Mouse (Mus musculus) heart, adult 2 months (tissue): ENCODE results near the gene Lrrc7. TPM values are rescaled to one million over a fixed set of nuclear protein-coding genes. Genes with fewer than 3 reads are reported as not detected.

Experiments
- DNase-seq, 2 experiments: peaks; one replicate each; pipeline ENCODE4 v3.0.0; 2021
- H3K27ac ChIP-seq: fragments of 200-600 bp; 2 replicates; pipeline ENCODE4 v1.8.1; 2022
- H3K27me3 ChIP-seq: fragments of 200-500 bp; 2 replicates; pipeline ENCODE4 v1.6.1; 2012; ENCODE audit warnings: mild to moderate bottlenecking, low read length, inconsistent platforms, mixed read lengths; ENCODE audit not compliant: control insufficient read depth, insufficient read depth
- H3K36me3 ChIP-seq: fragments of 200-500 bp; 2 replicates; pipeline ENCODE4 v1.6.1; 2012; ENCODE audit warnings: low read length, inconsistent platforms; ENCODE audit not compliant: control insufficient read depth, insufficient read depth
- H3K4me1 ChIP-seq: fragments of 200-500 bp; 2 replicates; pipeline ENCODE4 v1.6.1; 2011; ENCODE audit warnings: low read length; ENCODE audit not compliant: control insufficient read depth, insufficient read depth
- H3K4me3 ChIP-seq: fragments of 200-600 bp; 2 replicates; pipeline ENCODE4 v1.8.1; 2022
- H3K79me2 ChIP-seq: fragments of 200-500 bp; replicated peaks from 2 replicates; pipeline ENCODE4 v1.6.1; 2012; ENCODE audit warnings: mild to moderate bottlenecking, inconsistent platforms, low read length, moderate library complexity, mixed read lengths; ENCODE audit not compliant: control insufficient read depth, insufficient read depth
- H3K9ac ChIP-seq: fragments of 200-500 bp; 2 replicates; pipeline ENCODE4 v1.6.1; 2012; ENCODE audit warnings: low read depth, mild to moderate bottlenecking, control low read depth, inconsistent platforms, low read length, mixed read lengths
- CTCF ChIP-seq: fragments of 200-600 bp; IDR thresholded peaks from 2 replicates; pipeline ENCODE4 v1.8.1; 2022; ENCODE audit warnings: antibody characterized with exemption, mild to moderate bottlenecking, moderate library complexity
- EP300 ChIP-seq: fragments of 200-500 bp; IDR thresholded peaks from 2 replicates; pipeline ENCODE4 v1.6.1; 2011; ENCODE audit warnings: low read depth, low read length, control low read depth; ENCODE audit not compliant: insufficient read depth
- POLR2A ChIP-seq: fragments of 200-500 bp; IDR thresholded peaks from 2 replicates; pipeline ENCODE4 v1.6.1; 2011; ENCODE audit warnings: mild to moderate bottlenecking, low read depth, low read length, control low read depth; ENCODE audit not compliant: insufficient read depth
- WGBS: fragments of 180-500 bp; shearing (Covaris S2); methylation state at CpG from one replicate; pipeline ENCODE4 v1.1.7; 2018; 5-methylcytosine and 5-hydroxymethylcytosine counted together
- intact Hi-C: fragments of 180-260 bp; cut with DNase I; formaldehyde crosslinking; loops from one replicate; pipeline ENCODE4 v1.15.1; 2025
- polyA plus RNA-seq: library from polyadenylated mRNA; depleted of rRNA; stranded (reverse); fragments of >200 nt; gene quantifications from 2 replicates; pipeline ENCODE4 v1.2.3, GENCODE M21; 2012
- total RNA-seq, 2 experiments: library from RNA; stranded (reverse); gene quantifications; 2 replicates each; pipeline ENCODE4 v1.2.3; 2021

The Lrrc7 gene
- total and polyA plus RNA-seq, 3 experiments, result 0.11 TPM; not detected in 2

- intact Hi-C loops, result no loop called here
- Histone ChIP-seq H3K9ac (no peak overlapping the region), H3K36me3 (no peaks in the 10 kb centered on the region), H3K79me2 (no peaks in the 10 kb centered on the region), H3K4me1 (no peaks in the 10 kb centered on the region), H3K27ac (no peak overlapping the region), H3K4me3 (no peak overlapping the region), H3K27me3 (no peaks in the 10 kb centered on the region)
- 65% methylated on average over 3 of the region's 3 CpGs for WGBS
- no peak for TF ChIP-seq POLR2A
- no peak for TF ChIP-seq CTCF
- TF ChIP-seq EP300, result no peak
- DNase-seq, result no peak
Observed at GRCm38 (mm10) chr3:158155515-158156286, 406.3 kb downstream of the Lrrc7 start.

- H3K4me1 ChIP-seq, result no peaks in the 10 kb centered on the region
- TF ChIP-seq EP300, result no peak
- no peak for TF ChIP-seq POLR2A
- TF ChIP-seq CTCF, result no peak
- no peak overlapping the region for H3K27ac ChIP-seq
- DNase-seq, result no peak
- intact Hi-C loops, result no loop called here
- H3K27me3 ChIP-seq, result no peaks in the 10 kb centered on the region
- H3K36me3 ChIP-seq, result no peaks in the 10 kb centered on the region
- H3K4me3 ChIP-seq, result no peak overlapping the region
- H3K9ac ChIP-seq, result no peak overlapping the region
- 79% methylated on average over 3 of the region's 3 CpGs for WGBS
- H3K79me2 ChIP-seq, result no peaks in the 10 kb centered on the region
Observed at GRCm38 (mm10) chr3:158154134-158154533, 407.9 kb downstream of the Lrrc7 start.

- TF ChIP-seq CTCF (no peak), POLR2A (no peak), EP300 (no peak)
- WGBS, result 86% methylated on average over 1 of the region's 1 CpGs
- H3K36me3 ChIP-seq, result no peaks in the 10 kb centered on the region
Observed at GRCm38 (mm10) chr3:158148998-158149397, 413.0 kb downstream of the Lrrc7 start.

GRCm38 (mm10) chr3:158140629-158141028 is 421.4 kb downstream of the Lrrc7 start:
- intact Hi-C loops, result no loop called here
- WGBS, result 23% methylated on average over 1 of the region's 1 CpGs
- Histone ChIP-seq H3K27ac (no peak overlapping the region), H3K4me3 (no peak overlapping the region), H3K4me1 (no peaks in the 10 kb centered on the region), H3K79me2 (no peaks in the 10 kb centered on the region), H3K27me3 (no peaks in the 10 kb centered on the region), H3K9ac (no peak overlapping the region), H3K36me3 (no peaks in the 10 kb centered on the region)
- no peak for DNase-seq
- TF ChIP-seq EP300 (no peak), CTCF (no peak), POLR2A (no peak)

More at GRCm38 (mm10) chr3:158148998-158149397, 413.0 kb downstream of the Lrrc7 start:
- H3K27me3 ChIP-seq, result no peaks in the 10 kb centered on the region
- no peak overlapping the region for H3K4me3 ChIP-seq
- DNase-seq, result no peak
- H3K9ac ChIP-seq, result no peak overlapping the region
- H3K27ac ChIP-seq, result no peak overlapping the region
- intact Hi-C loops, result no loop called here
- no peaks in the 10 kb centered on the region for H3K4me1 ChIP-seq
- no peaks in the 10 kb centered on the region for H3K79me2 ChIP-seq

- no peak overlapping the region for H3K27ac ChIP-seq
- no peaks in the 10 kb centered on the region for H3K27me3 ChIP-seq
- H3K4me3 ChIP-seq, result no peak overlapping the region
- TF ChIP-seq EP300, result no peak
- no peak for TF ChIP-seq POLR2A
- no peak for TF ChIP-seq CTCF
- H3K9ac ChIP-seq, result no peak overlapping the region
- H3K4me1 ChIP-seq, result no peaks in the 10 kb centered on the region
- no peak for DNase-seq
- H3K79me2 ChIP-seq, result no peaks in the 10 kb centered on the region
- intact Hi-C loops, result no loop called here
- no peaks in the 10 kb centered on the region for H3K36me3 ChIP-seq
- 34% methylated on average over 6 of the region's 6 CpGs for WGBS
Observed at GRCm38 (mm10) chr3:158137796-158138195, 424.2 kb downstream of the Lrrc7 start.

- Histone ChIP-seq H3K4me3 (no peak overlapping the region), H3K4me1 (no peaks in the 10 kb centered on the region), H3K79me2 (no peaks in the 10 kb centered on the region), H3K9ac (no peak overlapping the region), H3K27me3 (no peaks in the 10 kb centered on the region), H3K27ac (no peak overlapping the region), H3K36me3 (no peaks in the 10 kb centered on the region)
- intact Hi-C loops, result no loop called here
- no peak for TF ChIP-seq POLR2A
- no peak for TF ChIP-seq CTCF
- no peak for TF ChIP-seq EP300
- DNase-seq, result no peak
- WGBS, result 63% methylated on average over 4 of the region's 4 CpGs
Observed at GRCm38 (mm10) chr3:158131672-158132071, 430.3 kb downstream of the Lrrc7 start.
